Mouse (Mus musculus): Measurements from ENCODE around the gene D130040H23Rik. TPM values are rescaled to one million over a fixed set of nuclear protein-coding genes. Genes with fewer than 3 reads are reported as not detected.
"Not testable (repeated sequence)": the region's sequence is repeated elsewhere in the genome, so short reads cannot be mapped to it uniquely, and the experiment has no call there.

D130040H23Rik gene
- total RNA-seq (2021), result 1 to 10 TPM; 1.1 to 1.6 TPM

DNA sequence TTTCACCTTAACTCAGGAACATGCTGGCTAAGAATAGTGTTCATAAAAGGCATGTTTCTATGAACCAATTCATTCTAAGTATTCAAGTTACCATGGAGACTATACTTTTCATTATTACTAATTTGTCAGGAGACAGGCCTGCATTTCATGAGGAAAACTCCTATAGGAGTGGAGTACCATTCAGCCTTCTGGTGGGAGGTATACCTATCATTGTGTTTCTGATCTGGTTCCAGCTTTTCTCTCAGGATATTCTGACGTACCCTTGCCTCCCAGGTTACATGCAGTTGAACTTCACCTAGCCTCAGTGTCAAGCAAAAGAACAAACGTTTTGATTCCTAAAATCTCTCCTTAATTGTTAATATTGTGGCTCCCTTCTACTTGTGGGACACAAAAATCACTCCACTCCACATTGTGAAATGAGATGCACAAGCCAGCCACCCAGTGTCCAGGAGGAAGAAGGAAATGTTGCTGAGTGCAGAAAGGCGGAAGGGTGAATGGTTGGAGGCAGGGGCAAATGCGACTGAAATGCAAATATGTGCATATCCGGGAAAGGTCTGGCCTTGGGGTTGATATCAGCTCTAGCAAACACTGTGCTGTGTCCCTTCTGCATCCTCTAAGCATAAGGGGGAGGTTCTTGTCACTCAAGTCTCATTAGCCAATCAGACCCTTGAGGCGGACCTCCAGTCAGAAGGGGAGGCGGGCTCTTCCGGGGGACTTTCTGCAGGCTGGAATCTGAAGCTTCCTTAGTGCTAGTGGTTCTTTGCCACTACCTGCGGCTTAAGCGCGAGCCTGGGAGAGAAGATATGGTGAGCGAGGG is at the start of gene D130040H23Rik:
D130040H23Rik (plus strand) TSS at position 695 of the 817 bp plus-strand sequence.
- DNase-seq, result peak; percentile 62 to 69
- intact Hi-C loops (cut with DNase I), result loop anchor here (5.0 kb wide), 1 partner anchor 127 kb away; no protein-coding TSS in a partner anchor

DNA sequence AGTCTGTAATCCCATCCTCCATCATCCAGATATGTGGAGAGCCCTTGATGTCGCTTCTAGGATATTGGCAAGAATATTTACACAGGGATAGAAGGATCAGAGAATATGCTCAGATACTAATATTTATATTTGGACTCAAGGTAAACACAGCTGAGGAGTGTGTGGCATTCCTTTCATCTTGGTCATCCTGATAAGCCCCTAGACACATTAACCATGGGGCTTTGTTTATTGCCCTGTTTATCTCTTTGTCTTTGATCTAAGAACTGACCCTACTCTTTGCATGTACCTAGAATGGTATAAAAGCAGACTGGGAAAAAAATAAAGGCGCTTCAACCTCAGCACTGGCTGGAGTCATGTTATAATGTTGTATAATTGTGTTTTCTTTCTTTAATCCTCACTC is 28.3 kb upstream of the D130040H23Rik start:
- DNase-seq, result no peak
- intact Hi-C loops (cut with DNase I), result no loop called here

DNA sequence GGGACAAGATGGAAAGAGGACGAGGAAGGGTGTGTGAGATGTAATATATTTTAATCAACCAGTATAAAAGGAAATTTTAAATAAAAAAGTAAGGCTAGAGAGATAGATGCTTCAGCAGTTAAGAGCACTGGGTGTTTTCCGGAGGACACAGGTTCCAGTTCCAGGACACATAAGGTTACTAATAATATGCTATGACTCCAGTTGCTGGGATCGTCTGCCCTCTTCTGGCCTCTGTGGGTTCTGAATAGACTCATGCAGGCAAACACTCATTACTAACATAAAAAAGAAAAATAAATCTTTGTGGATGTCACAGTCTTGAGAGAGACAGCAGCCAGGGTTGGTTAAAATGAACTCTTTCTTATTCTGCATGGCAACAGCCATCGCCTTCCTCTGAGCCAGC is 2.4 kb upstream of the D130040H23Rik start:
- DNase-seq, result no peak
- intact Hi-C loops (cut with DNase I), result loop anchor here (5.0 kb wide), 1 partner anchor 151 kb away; no protein-coding TSS in a partner anchor

GRCm38 (mm10) chr8:69271203-69271554 is 299 bp downstream of the D130040H23Rik start:
- intact Hi-C loops (cut with DNase I), result loop anchor here (5.0 kb wide), 1 partner anchor 126 kb away; no protein-coding TSS in a partner anchor
- no peak for DNase-seq

GRCm38 (mm10) chr8:69272435-69272834 is 1.6 kb downstream of the D130040H23Rik start:
- intact Hi-C loops (cut with DNase I), result loop anchor here (5.0 kb wide), 1 partner anchor 125 kb away; no protein-coding TSS in a partner anchor
- DNase-seq, result no peak

GRCm38 (mm10) chr8:69324771-69325170 is 53.9 kb downstream of the D130040H23Rik start:
- DNase-seq, result no peak
- intact Hi-C loops (cut with DNase I), result loop anchor here (5.0 kb wide), 1 partner anchor 223 kb away; no protein-coding TSS in a partner anchor

GRCm38 (mm10) chr8:69328301-69329288 is 57.7 kb downstream of the D130040H23Rik start:
- peak; percentile 82 to 91 for DNase-seq
- intact Hi-C loops (cut with DNase I), result loop anchor here (5.0 kb wide), 1 partner anchor 219 kb away; no protein-coding TSS in a partner anchor

DNA sequence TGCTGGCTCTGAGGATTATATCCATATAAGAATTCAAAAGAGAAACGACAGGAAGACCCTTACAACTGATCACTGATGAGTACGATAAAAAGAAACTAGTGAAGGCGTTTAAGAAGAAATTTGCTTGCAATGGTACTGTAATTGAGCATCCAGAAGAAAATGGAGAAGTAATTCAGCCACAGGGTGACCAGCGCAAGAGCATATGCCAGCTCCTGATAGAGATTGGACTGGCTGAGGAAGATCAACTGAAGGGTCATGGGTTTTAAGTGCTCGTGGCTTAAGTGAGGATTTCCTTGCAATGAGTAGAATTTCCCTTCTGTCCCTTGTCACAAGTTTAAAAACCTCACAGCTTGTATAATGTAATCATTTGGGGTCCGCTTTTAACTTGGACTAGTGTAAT is 58.4 kb downstream of the D130040H23Rik start:
- DNase-seq, result not testable (repeated sequence)
- intact Hi-C loops (cut with DNase I), result loop anchor here (5.0 kb wide), 1 partner anchor 218 kb away; no protein-coding TSS in a partner anchor

Other genes with a start within 250 kb of the D130040H23Rik start
- 1 to 10 TPM; 9.3 to 9.9 TPM for gene Zfp930, start 62.0 kb upstream of the D130040H23Rik start, total RNA-seq (2021)
- under 1 TPM in 1 of 2 experiments, not detected in 1; 0.19 TPM for gene Gm9495, start 182.5 kb downstream of the D130040H23Rik start, total RNA-seq (2021)

Measured in heart, postnatal 36 days (tissue).